Mouse (Mus musculus) forebrain, embryonic 14.5 days (tissue): ENCODE measurements around the gene Unc5a. TPM values are rescaled to one million over a fixed set of nuclear protein-coding genes. Genes with fewer than 3 reads are reported as not detected.

ENCODE experiments used
- ATAC-seq: fragments of 200-750 bp; cut with Nextera tagmentation; 2 replicates; pipeline ENCODE4 v1.8.0; 2017; ENCODE audit warnings: mild to moderate bottlenecking, moderate library complexity
- DNase-seq: peaks from one replicate; pipeline ENCODE4 v3.0.0-alpha.2; 2015; ENCODE audit warnings: low spot score
- H3K27ac ChIP-seq: fragments of 300-500 bp; sonication (generic); 2 replicates; pipeline ENCODE4 v1.5.1; 2014; ENCODE audit warnings: low read depth, mild to moderate bottlenecking, control low read depth, low read length, moderate library complexity
- H3K27me3 ChIP-seq: fragments of 300-500 bp; sonication (generic); replicated peaks from 2 replicates; pipeline ENCODE4 v1.6.1; 2014; ENCODE audit warnings: low read length, control low read depth, mixed read lengths; ENCODE audit not compliant: control insufficient read depth, insufficient read depth
- H3K36me3 ChIP-seq: fragments of 300-500 bp; sonication (generic); 2 replicates; pipeline ENCODE4 v1.6.1; 2014; ENCODE audit warnings: low read length, control low read depth; ENCODE audit not compliant: control insufficient read depth, insufficient read depth
- H3K4me1 ChIP-seq: fragments of 300-500 bp; sonication (generic); 2 replicates; pipeline ENCODE4 v1.6.1; 2014; ENCODE audit warnings: antibody characterized with exemption, low read length, control low read depth; ENCODE audit not compliant: control insufficient read depth, insufficient read depth
- H3K4me2 ChIP-seq: fragments of 300-500 bp; sonication (generic); 2 replicates; pipeline ENCODE4 v1.6.1; 2014; ENCODE audit warnings: mild to moderate bottlenecking, control low read depth, low read length
- H3K4me3 ChIP-seq: fragments of 300-500 bp; sonication (generic); 2 replicates; pipeline ENCODE4 v1.5.1; 2014; ENCODE audit warnings: low read depth, low read length, control low read depth
- H3K9ac ChIP-seq: fragments of 300-500 bp; sonication (generic); 2 replicates; pipeline ENCODE4 v1.6.1; 2014; ENCODE audit warnings: mild to moderate bottlenecking, low read length, control low read depth, moderate library complexity
- H3K9me3 ChIP-seq: fragments of 300-500 bp; sonication (generic); replicated peaks from 2 replicates; pipeline ENCODE4 v1.6.1; 2016; ENCODE audit warnings: low read length, control low read depth, mixed read lengths; ENCODE audit not compliant: control insufficient read depth
- WGBS: fragments of 180-500 bp; shearing (Covaris S2); extraction: QIAGEN DNeasy Blood & Tissue Kit; methylation state at CpG from one replicate; pipeline ENCODE4 v1.1.7; 2014; 5-methylcytosine and 5-hydroxymethylcytosine counted together
- polyA plus RNA-seq: library from polyadenylated mRNA; unstranded; fragments of >200 nt; fragmentation: Nextera tagmentation; extraction: Ambion mirVana; gene quantifications from 2 replicates; pipeline ENCODE4 v1.2.1, GENCODE M21; 2014

The Unc5a gene
- polyA plus RNA-seq, 1 experiment from 2014 or later, result 12.3 TPM

DNA sequence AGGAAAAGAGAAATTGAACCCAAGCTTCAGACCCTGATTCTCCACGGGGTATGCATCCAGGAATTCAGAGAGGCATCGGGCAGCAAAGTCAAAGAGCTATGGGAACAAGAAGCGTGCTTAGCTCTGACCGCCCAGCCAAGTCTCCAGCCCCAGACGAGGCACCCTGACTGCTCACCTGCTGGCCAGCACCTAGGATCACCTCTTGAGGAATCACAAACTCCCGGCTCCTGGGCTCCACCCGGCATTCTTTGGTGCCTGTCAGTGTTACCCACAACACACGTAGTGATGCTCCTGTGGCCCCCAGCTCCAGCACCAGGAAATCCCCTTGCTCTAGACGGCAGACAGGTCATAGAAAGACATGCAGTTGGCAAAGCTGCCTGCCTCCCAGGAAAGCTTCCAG lies 65.2 kb downstream of the Unc5a start:
- H3K9ac ChIP-seq, result no peak overlapping the region

GRCm38 (mm10) chr13:55017154-55017897 lies 68.1 kb downstream of the Unc5a start:
- ATAC-seq (no peak), DNase-seq (no peak)
- Histone ChIP-seq H3K4me1 (no peaks in the 10 kb centered on the region), H3K4me2 (no peak overlapping the region), H3K27ac (no peak overlapping the region), H3K4me3 (no peak overlapping the region), H3K27me3 (no peaks in the 10 kb centered on the region), H3K9ac (no peak overlapping the region), H3K9me3 (no peaks in the 10 kb centered on the region), H3K36me3 (no peaks in the 10 kb centered on the region)
- whole genome bisulfite sequencing, result 90% methylated on average over 12 of the region's 12 CpGs

More for the DNA sequence above, 65.2 kb downstream of the Unc5a start:
- Histone ChIP-seq H3K27ac (no peak overlapping the region), H3K27me3 (no peaks in the 10 kb centered on the region), H3K4me3 (no peak overlapping the region), H3K4me2 (no peak overlapping the region), H3K9me3 (no peaks in the 10 kb centered on the region), H3K36me3 (no peaks in the 10 kb centered on the region), H3K4me1 (no peaks in the 10 kb centered on the region)
- DNase-seq, result no peak
- 70% methylated on average over 9 of the region's 9 CpGs for WGBS
- no peak for ATAC-seq

DNA sequence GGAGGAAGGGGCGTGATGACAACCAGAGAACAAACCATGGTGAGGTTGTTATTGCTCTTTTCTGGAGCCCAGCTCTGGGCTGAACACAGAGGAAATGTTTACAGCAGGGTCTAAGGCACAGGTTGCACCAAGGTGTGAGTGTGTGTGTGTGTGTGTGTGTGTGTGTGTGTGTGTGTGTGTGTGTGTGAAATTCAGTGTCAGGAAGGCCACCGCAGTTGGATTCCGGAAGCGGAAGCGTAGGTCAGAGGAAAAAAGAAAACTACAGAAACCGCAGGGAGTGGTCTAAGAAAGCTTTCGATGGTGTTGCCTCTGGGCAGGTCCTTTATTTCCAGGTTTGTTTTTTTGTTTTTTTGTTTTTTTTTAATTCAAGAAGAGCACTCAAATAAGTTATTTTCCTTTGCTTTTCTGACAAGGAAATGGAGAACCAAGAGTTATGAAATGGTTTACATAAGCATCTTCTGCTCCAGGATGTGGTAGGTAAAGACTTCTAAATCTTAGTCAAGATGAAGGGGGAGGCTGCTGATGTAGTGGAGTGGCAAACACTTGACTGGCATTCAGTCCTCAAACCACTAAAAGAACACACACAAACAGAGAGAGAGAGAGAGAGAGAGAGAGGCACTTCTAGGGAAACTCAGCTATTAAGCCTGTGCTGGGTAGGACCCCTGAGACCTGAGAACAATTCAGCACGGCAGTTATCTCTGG lies 68.8 kb downstream of the Unc5a start:
- Histone ChIP-seq H3K4me2 (no peak overlapping the region), H3K4me1 (no peaks in the 10 kb centered on the region), H3K27me3 (no peaks in the 10 kb centered on the region), H3K27ac (no peak overlapping the region), H3K9me3 (no peaks in the 10 kb centered on the region), H3K9ac (no peak overlapping the region), H3K36me3 (no peaks in the 10 kb centered on the region), H3K4me3 (no peak overlapping the region)
- WGBS, result 78% methylated on average over 8 of the region's 8 CpGs
- ATAC-seq (no peak), DNase-seq (no peak)

- DNase-seq, result no peak
- no peak overlapping the region for H3K27ac ChIP-seq
- H3K4me3 ChIP-seq, result no peak overlapping the region
- H3K9ac ChIP-seq, result no peak overlapping the region
- H3K27me3 ChIP-seq, result no peaks in the 10 kb centered on the region
- H3K4me2 ChIP-seq, result no peak overlapping the region
- H3K4me1 ChIP-seq, result no peaks in the 10 kb centered on the region
- ATAC-seq, result no peak
- no peaks in the 10 kb centered on the region for H3K9me3 ChIP-seq
- 88% methylated on average over 9 of the region's 9 CpGs for whole genome bisulfite sequencing
- H3K36me3 ChIP-seq, result no peaks in the 10 kb centered on the region
These were observed 69.5 kb downstream of the Unc5a start for GRCm38 (mm10) chr13:55018700-55019099.

DNA sequence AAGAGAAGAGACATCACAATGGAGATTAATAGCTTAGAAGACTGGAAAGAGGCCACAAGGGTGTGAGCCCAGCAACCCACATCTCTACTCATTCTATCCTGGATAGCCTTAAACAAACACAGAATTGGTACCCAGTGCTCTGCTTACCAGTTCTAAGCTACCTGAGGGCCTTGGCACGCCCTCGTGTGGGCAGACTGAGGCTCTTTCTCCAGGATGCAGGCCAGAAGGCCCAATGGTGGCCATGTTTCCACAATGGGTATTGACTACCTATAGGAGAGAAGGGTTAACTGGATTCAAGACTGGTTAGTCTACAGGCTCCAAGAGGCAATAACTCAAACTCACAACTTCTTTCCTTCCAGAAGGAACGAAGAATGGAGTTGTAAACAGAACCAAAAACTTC lies 70.0 kb downstream of the Unc5a start:
- no peak for DNase-seq
- H3K27me3 ChIP-seq, result no peaks in the 10 kb centered on the region
- H3K27ac ChIP-seq, result no peak overlapping the region
- no peaks in the 10 kb centered on the region for H3K4me1 ChIP-seq
- no peak for ATAC-seq
- WGBS, result 80% methylated on average over 3 of the region's 3 CpGs
- H3K36me3 ChIP-seq, result no peaks in the 10 kb centered on the region
- no peaks in the 10 kb centered on the region for H3K9me3 ChIP-seq
- no peak overlapping the region for H3K4me2 ChIP-seq
- no peak overlapping the region for H3K4me3 ChIP-seq
- no peak overlapping the region for H3K9ac ChIP-seq

GRCm38 (mm10) chr13:55020051-55020450 lies 70.8 kb downstream of the Unc5a start:
- WGBS, result 90% methylated on average over 4 of the region's 4 CpGs
- Histone ChIP-seq H3K4me3 (no peak overlapping the region), H3K27me3 (no peaks in the 10 kb centered on the region), H3K9ac (no peak overlapping the region), H3K9me3 (no peaks in the 10 kb centered on the region), H3K36me3 (no peaks in the 10 kb centered on the region), H3K27ac (no peak overlapping the region), H3K4me2 (no peak overlapping the region), H3K4me1 (no peaks in the 10 kb centered on the region)
- DNase-seq, result no peak
- ATAC-seq, result no peak

DNA sequence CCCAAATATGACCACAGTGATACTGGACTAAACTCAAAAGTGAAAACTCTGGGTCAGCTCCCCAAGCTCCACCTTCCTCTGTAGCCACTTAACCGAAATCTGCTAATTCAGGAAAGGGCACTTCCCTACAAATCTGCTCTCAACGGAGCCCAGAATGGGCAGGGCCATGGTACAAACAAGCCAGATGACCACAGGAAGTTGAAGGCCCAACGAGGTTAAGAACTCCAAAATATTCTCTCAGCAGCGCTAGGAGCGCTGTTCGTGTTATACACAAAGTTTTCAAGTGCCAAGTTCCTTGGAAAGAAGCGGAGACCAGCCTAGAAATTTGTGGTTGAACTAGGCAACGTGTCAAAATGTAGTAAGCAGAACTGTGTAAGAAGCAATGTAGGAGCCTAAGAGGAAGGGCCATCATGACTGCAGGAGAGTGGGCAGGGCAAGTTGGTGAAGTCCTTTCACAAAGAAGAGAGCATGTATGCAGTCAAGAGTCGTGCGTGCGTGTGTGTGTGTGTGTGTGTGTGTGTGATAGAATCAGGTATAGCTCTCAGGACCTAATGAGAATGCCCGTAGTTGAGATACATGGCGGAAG lies 72.1 kb downstream of the Unc5a start, which contains the start of gene Hk3:
Gene Hk3, minus strand, starts transcription at position 192 of the 586 bp plus-strand sequence.
- ATAC-seq (no peak), DNase-seq (no peak)
- WGBS, result 88% methylated on average over 13 of the region's 13 CpGs

GRCm38 (mm10) chr13:55022256-55022655 lies 73.0 kb downstream of the Unc5a start:
- Histone ChIP-seq H3K27me3 (no peaks in the 10 kb centered on the region), H3K4me1 (no peaks in the 10 kb centered on the region), H3K27ac (no peak overlapping the region), H3K4me3 (no peak overlapping the region), H3K9me3 (no peaks in the 10 kb centered on the region), H3K36me3 (no peaks in the 10 kb centered on the region), H3K9ac (no peak overlapping the region), H3K4me2 (no peak overlapping the region)
- WGBS, result 41% methylated on average over 4 of the region's 4 CpGs
- no peak for DNase-seq
- ATAC-seq, result no peak

More for the DNA sequence above, 72.1 kb downstream of the Unc5a start, which contains the start of gene Hk3:
- Histone ChIP-seq H3K4me1 (no peaks in the 10 kb centered on the region), H3K4me2 (no peak within 1 kb of the TSS), H3K27ac (no peak within 1 kb of the TSS), H3K27me3 (no peaks in the 10 kb centered on the region), H3K9me3 (no peaks in the 10 kb centered on the region), H3K9ac (no peak within 1 kb of the TSS), H3K36me3 (no peaks in the 10 kb centered on the region), H3K4me3 (no peak within 1 kb of the TSS)

GRCm38 (mm10) chr13:55022715-55023114 lies 73.5 kb downstream of the Unc5a start:
- H3K4me3 ChIP-seq, result no peak overlapping the region
- H3K9me3 ChIP-seq, result no peaks in the 10 kb centered on the region
- no peak overlapping the region for H3K27ac ChIP-seq
- H3K36me3 ChIP-seq, result peaks cover under 1% of the 10 kb centered on the region; the same call in 1 of the 2 replicates
- DNase-seq, result no peak
- no peaks in the 10 kb centered on the region for H3K27me3 ChIP-seq
- H3K9ac ChIP-seq, result no peak overlapping the region
- no peak overlapping the region for H3K4me2 ChIP-seq
- 85% methylated on average over 9 of the region's 9 CpGs for whole genome bisulfite sequencing
- no peak for ATAC-seq
- no peaks in the 10 kb centered on the region for H3K4me1 ChIP-seq
